Mouse (Mus musculus) bone marrow macrophage, adult 2 months (primary cell): ENCODE results near the gene Tenm4. TPM values are rescaled to one million over a fixed set of nuclear protein-coding genes. Genes with fewer than 3 reads are reported as not detected.

ENCODE experiments used
- H3K27ac ChIP-seq: 2 replicates; pipeline ENCODE4 v1.5.1; 2012; ENCODE audit warnings: low read depth, low read length; ENCODE audit not compliant: insufficient read depth
- H3K4me1 ChIP-seq: 2 replicates; pipeline ENCODE4 v1.6.1; 2012; ENCODE audit warnings: low read length; ENCODE audit not compliant: control insufficient read depth, insufficient read depth
- H3K4me3 ChIP-seq: 2 replicates; pipeline ENCODE4 v1.5.1; 2012; ENCODE audit warnings: mild to moderate bottlenecking, low read length, moderate library complexity; ENCODE audit not compliant: insufficient read depth
- CTCF ChIP-seq: IDR thresholded peaks from 2 replicates; pipeline ENCODE4 v1.5.1; 2012; ENCODE audit warnings: low read depth, mild to moderate bottlenecking, low read length, moderate library complexity
- POLR2A ChIP-seq: IDR thresholded peaks from 2 replicates; pipeline ENCODE4 v1.6.1; 2012; ENCODE audit warnings: mild to moderate bottlenecking, low read depth, low read length, borderline replicate concordance
- polyA plus RNA-seq: library from polyadenylated mRNA; stranded (reverse); fragments of >200 nt; gene quantifications from 2 replicates; pipeline ENCODE4 v1.2.4, GENCODE M21; 2012; ENCODE audit not compliant: missing spikeins, insufficient read depth, insufficient read length

The Tenm4 gene
- polyA plus RNA-seq, 1 experiment, result not detected

DNA sequence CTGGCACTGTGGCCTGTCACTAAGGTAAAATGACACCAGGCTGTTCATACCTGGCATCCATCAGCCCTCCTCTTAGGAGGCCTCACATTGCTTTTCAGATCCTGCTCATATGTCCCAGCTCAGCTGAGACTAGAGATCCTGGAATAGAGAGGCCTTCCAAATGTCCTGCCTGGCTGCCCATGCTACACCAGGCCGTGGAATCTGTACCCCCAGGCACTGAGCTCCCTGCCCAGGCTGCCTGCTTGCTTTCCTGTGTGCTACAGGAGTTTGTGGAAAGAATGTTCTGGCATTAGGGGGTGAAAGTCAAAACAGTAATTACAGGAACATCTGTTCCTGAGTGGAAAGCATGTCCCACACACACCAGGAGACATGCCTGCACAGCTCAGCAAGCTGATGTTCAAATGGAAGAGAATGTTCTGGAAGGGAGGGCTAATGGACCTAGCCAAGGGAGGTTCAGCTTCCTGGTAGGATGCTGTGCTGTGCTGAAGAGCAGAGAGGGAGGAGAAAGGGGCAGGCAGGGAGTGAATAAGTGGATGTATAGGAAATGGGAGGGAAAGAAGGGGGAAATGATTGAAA, 313.0 kb downstream of the Tenm4 start:
- no peaks in the 10 kb centered on the region for H3K4me1 ChIP-seq

DNA sequence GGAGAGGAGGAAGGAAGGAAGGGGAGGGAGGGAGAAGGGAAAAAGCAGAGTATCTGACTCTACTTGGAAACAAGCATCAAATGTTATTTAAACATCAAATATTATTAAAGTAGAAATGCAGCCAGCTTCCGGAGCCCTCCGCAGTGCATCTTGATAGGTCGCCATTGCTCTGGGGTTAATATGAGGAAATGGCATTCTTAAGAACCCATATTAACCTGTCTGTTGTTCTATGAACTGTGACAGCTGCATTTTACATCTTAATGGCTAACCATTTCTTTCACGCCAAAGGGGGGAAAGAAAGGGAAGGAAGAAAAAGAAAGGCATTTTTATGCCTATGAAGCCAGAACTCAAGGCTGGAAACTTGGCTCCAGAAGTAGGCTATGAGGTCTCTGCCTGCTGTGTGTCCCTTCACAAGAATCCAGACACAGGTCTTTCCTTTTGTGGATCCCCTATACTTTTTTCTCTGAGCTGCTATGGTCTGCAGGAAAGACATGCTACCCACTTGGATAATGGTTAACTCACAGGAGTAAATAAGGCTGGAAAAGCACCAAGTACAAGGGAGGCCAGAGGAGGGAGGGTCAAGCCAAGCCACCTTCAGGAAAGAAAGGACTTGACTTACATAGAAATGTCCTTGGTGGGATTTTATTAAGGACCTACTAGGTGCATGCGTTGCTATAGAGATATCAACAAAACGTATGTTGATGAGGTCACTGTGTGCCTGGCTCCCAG, 318.5 kb downstream of the Tenm4 start:
- Histone ChIP-seq H3K27ac (no peak overlapping the region), H3K4me3 (no peak overlapping the region), H3K4me1 (no peaks in the 10 kb centered on the region)
- TF ChIP-seq CTCF, result no peak
- TF ChIP-seq POLR2A, result no peak

More for the DNA sequence above, 313.0 kb downstream of the Tenm4 start:
- no peak overlapping the region for H3K4me3 ChIP-seq
- no peak overlapping the region for H3K27ac ChIP-seq
- TF ChIP-seq CTCF (no peak), POLR2A (no peak)

DNA sequence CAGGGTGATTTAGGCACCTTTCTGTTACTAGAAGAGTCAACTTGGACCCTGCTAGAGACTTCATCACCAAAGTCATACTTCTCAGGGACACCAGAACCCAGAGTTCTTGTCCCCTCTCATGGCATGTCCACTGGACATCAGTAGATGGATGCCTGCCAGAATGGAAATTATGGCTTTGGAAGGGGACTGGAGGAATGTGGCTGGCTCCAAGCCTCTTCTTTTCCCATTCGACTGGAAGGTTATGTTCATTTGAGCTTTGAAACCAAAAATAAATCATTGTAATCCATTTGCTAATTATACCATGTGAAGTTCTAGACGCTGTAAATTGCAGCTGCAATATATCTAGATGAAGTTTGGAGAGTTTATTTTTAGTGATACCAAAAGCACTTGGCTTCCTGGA, 320.9 kb downstream of the Tenm4 start:
- H3K4me3 ChIP-seq, result no peak overlapping the region
- TF ChIP-seq CTCF, result no peak
- TF ChIP-seq POLR2A, result no peak
- no peaks in the 10 kb centered on the region for H3K4me1 ChIP-seq
- H3K27ac ChIP-seq, result no peak overlapping the region

DNA sequence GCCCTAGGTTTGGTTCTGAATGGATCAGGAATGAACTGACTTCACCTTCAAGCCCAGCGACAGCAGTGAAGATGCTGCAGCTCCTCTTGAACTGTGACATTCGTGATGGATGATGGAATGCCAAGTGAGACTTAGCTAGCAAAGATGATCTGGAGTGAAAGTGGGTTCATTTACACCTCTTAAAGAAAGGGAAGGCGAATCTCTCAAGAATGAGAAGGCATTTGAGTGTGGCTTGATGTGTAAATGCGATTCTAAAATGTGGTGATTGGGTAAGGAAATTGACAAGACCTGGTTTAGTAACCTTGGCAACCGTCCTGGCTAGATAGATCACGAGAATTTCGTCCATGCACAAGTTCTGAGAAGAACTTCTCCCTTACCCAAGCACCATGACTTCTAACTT, 321.6 kb downstream of the Tenm4 start:
- Histone ChIP-seq H3K27ac (no peak overlapping the region), H3K4me3 (no peak overlapping the region), H3K4me1 (no peaks in the 10 kb centered on the region)
- TF ChIP-seq CTCF, result no peak
- no peak for TF ChIP-seq POLR2A

DNA sequence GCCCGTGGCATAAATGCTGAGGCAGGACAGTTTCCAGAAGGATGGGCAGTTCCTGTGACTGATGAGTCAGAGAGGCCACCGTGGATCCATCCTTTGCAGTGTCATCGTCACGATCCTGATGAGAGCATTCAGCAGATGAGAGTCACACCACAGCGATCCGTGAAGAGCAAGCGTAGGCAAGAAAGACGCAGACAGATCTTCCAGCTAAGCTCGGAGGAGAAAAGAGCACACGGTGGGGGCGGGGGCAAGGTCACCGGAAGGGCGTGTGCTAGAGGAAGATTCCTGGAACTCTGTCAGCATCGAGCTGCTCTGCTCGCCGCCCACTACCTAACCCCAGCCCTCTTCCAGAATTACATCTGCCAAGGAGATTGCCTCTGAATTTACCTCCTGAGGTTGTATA, 323.0 kb downstream of the Tenm4 start:
- TF ChIP-seq POLR2A (no peak), CTCF (no peak)
- Histone ChIP-seq H3K4me3 (no peak overlapping the region), H3K27ac (no peak overlapping the region), H3K4me1 (no peaks in the 10 kb centered on the region)

DNA sequence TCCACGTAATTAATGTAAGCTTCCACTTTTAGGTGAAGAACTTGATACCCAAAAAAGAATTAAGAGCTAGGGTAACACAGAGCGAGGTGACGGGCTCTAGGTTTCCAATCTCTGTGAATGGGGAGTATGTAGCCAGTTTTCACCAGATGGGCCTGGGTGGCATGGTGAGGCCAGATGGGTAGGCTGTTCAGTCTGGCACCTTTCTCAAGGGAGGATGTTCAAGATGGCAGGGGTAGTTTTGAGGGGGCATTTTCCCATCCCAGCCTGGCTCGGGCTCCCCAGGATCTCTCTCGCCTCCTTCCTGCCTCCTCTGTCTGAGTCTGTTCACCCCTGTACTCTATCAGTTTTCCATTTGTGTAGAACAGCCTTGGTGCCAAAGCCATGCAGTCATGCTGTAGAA, 329.1 kb downstream of the Tenm4 start:
- TF ChIP-seq CTCF (no peak), POLR2A (no peak)

DNA sequence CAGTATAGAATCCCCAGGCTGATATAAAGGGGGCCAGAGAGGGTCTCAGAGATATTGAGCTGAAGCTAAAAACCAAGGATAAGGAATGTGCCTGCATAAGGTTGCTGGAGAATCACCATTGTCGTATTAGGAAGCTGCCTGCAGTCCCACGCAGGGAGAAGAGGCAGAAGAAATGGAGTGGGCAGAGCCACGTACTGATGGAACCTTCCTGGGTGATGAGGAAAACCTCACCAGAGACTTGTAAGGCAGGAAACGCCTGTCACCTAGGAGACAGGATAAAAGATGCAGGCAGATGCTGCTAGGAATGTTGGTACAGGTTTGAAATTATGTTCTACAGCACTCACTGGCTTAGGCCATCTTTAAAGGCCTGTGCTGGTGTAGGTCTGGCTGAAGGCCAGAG, 329.8 kb downstream of the Tenm4 start:
- H3K4me1 ChIP-seq, result no peaks in the 10 kb centered on the region
- no peak for TF ChIP-seq CTCF
- no peak for TF ChIP-seq POLR2A
- no peak overlapping the region for H3K27ac ChIP-seq
- H3K4me3 ChIP-seq, result no peak overlapping the region

More for the DNA sequence above, 329.1 kb downstream of the Tenm4 start:
- Histone ChIP-seq H3K4me1 (no peaks in the 10 kb centered on the region), H3K4me3 (no peak overlapping the region), H3K27ac (no peak overlapping the region)

DNA sequence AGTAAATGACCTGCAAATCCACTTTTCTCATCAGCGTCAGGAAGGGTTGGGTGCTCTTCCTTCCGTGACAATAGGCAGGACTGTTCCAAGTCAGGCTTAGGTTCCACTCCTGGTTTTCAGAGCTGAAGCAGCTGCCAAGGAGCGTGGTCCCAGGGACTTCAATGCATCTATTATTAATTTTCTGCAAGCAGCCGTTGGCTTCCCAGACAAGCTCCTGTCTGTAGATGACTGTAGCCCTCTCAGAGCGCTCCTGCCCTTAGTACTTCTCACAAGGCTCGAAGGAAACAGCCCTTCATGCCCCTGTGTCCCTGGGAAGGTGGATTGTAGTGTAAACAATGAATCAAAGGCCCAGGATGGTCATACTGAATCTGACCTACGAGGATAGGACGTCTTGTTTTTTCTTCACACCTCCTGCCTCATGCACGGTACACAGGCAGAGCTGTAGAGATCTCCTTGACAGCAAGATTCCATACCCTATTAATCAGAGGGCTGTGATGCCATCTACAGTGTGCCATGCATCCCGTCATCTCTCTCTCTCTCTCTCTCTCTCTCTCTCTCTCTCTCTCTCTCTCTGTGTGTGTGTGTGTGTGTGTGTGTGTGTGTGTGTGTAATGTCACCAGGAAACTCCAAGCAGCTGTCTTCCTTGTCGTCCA, 331.4 kb downstream of the Tenm4 start:
- TF ChIP-seq POLR2A (no peak), CTCF (no peak)
- Histone ChIP-seq H3K4me1 (no peaks in the 10 kb centered on the region), H3K27ac (no peak overlapping the region), H3K4me3 (no peak overlapping the region)

DNA sequence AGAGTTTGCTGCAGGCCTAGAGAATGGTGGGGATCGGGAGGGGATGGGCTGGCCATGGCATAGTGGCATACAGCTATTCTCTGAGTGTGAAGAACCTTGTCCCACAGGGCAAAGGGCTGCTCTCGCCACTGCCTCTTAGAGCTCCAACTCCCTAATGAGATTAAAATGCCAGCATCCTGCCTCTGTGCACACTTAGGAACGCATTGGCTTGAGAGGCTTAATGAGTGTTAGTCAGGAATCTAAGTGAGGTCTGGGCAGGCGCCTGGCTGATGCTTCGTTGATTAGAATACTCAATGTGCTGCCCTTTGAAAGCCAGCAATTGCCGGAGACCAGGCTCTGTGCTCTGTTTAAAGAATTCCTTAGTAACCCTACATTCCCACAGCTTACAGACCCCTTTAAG, 334.5 kb downstream of the Tenm4 start:
- H3K4me3 ChIP-seq, result no peak overlapping the region
- no peak overlapping the region for H3K27ac ChIP-seq
- no peaks in the 10 kb centered on the region for H3K4me1 ChIP-seq
- TF ChIP-seq CTCF, result no peak
- TF ChIP-seq POLR2A, result no peak

DNA sequence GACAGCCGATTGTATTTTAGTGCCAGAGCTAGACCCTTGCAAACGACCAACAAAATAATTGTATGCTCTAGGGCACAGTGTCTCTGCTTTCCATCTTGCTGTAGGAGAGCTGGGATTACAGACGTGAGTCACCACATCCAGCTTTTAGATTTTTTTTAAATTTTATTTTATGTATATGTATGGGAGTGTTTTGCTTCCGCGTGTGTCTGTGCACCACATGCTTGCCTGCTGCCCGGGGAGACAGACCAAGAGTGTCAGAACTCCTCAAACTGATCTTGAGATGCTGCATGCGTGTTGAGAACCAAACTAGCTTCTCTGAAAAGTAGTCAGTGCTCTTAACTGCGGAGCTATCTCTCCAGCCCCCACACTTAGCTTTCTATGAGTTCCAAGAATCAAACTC, 336.0 kb downstream of the Tenm4 start:
- Histone ChIP-seq H3K27ac (no peak overlapping the region), H3K4me1 (no peaks in the 10 kb centered on the region), H3K4me3 (no peak overlapping the region)
- TF ChIP-seq POLR2A (no peak), CTCF (no peak)
